Mouse (Mus musculus): ENCODE measurements around the gene Hivep3. TPM values are rescaled to one million over a fixed set of nuclear protein-coding genes. Genes with fewer than 3 reads are reported as not detected.

Gene Hivep3
- polyA plus RNA-seq, 1 experiment from 2014 or later = 3.7 TPM

DNA sequence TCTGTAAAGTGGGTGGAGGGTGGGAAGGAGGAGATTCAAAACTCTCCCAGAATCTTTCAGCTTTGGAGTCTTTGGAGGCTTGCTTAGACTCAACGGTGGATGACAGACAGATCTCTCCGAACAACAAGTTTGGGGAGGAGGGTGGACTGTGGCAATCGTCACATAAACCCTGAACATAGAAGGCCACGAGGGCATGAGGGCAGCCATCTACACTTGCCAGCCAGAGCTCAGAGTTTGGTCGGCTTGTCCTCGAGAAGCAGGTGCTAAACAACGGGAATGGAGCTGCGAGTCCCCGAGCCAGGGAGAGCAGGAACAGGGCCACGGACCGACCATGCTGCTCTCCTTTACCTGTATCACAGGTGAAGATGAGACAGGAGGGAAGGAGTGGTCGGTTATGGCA, 242.2 kb downstream of the Hivep3 start:
- H3K4me1 ChIP-seq = no peaks in the 10 kb centered on the region
- H3K9ac ChIP-seq = no peak overlapping the region
- H3K27me3 ChIP-seq = no peaks in the 10 kb centered on the region
- no peak overlapping the region for H3K4me2 ChIP-seq
- no peak overlapping the region for H3K27ac ChIP-seq
- no peak overlapping the region for H3K4me3 ChIP-seq
- 78% methylated on average over 12 of the region's 12 CpGs for WGBS
- H3K9me3 ChIP-seq = no peaks in the 10 kb centered on the region
- no peaks in the 10 kb centered on the region for H3K36me3 ChIP-seq
- ATAC-seq (ENCODE audit: insufficient number of reproducible peaks, insufficient read depth, low FRiP score, low TSS enrichment, low read depth) = no peak

GRCm38 (mm10) chr4:119976428-119977168, 243.0 kb downstream of the Hivep3 start:
- no peak overlapping the region for H3K27ac ChIP-seq
- H3K9ac ChIP-seq = no peak overlapping the region
- H3K4me2 ChIP-seq = no peak overlapping the region
- H3K4me3 ChIP-seq = no peak overlapping the region
- WGBS = 27% methylated on average over 3 of the region's 3 CpGs
- no peaks in the 10 kb centered on the region for H3K36me3 ChIP-seq
- H3K4me1 ChIP-seq = no peaks in the 10 kb centered on the region
- no peak for ATAC-seq (ENCODE audit: insufficient number of reproducible peaks, insufficient read depth, low FRiP score, low TSS enrichment, low read depth)
- no peaks in the 10 kb centered on the region for H3K27me3 ChIP-seq
- no peaks in the 10 kb centered on the region for H3K9me3 ChIP-seq

DNA sequence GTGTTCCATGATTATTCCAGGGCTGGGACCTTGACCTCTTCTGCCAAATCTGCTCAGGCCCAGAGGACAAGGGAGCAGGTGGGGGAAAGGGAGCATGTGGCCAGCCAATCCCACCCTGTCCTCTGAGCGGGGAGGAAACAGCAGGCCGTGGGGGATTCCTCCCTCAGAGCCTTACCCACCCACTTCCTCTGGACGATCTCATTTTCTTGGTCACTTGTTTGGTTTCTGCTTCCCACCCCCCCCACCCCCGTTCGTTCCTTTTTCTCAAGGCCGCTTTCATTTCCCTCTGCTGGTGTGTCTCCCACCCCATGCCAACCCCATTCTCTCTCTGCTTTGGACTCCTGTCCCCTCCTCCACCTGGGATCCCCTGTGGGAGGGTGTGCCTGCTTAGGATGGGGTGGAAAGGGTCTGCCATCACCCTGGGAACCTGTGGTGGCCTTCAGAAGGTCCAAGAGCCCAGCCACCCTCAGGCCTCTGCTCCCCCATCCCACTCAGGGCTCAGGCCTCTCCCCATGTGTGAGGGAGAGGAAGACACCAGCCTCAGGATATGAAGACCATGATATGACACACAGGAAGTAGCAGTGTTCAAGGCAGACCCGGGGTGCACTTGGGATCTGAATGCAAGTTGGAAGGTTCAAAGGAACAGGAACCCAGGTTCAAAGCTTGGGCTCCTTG, 244.4 kb downstream of the Hivep3 start:
- Histone ChIP-seq H3K36me3 (no peaks in the 10 kb centered on the region), H3K9ac (no peak overlapping the region), H3K27ac (no peak overlapping the region), H3K4me1 (no peaks in the 10 kb centered on the region), H3K4me2 (no peak overlapping the region), H3K9me3 (no peaks in the 10 kb centered on the region), H3K4me3 (no peak overlapping the region), H3K27me3 (no peaks in the 10 kb centered on the region)
- ATAC-seq (ENCODE audit: insufficient number of reproducible peaks, insufficient read depth, low FRiP score, low TSS enrichment, low read depth) = no peak
- WGBS = 67% methylated on average over 7 of the region's 7 CpGs

- no peak for ATAC-seq (ENCODE audit: insufficient number of reproducible peaks, insufficient read depth, low FRiP score, low TSS enrichment, low read depth)
- Histone ChIP-seq H3K27ac (no peak overlapping the region), H3K4me3 (no peak overlapping the region), H3K9ac (no peak overlapping the region), H3K9me3 (no peaks in the 10 kb centered on the region), H3K4me1 (no peaks in the 10 kb centered on the region), H3K36me3 (no peaks in the 10 kb centered on the region), H3K27me3 (no peaks in the 10 kb centered on the region), H3K4me2 (no peak overlapping the region)
- WGBS = 53% methylated on average over 5 of the region's 5 CpGs
These were observed 245.8 kb downstream of the Hivep3 start for GRCm38 (mm10) chr4:119979238-119979829.

GRCm38 (mm10) chr4:119979918-119980317, 246.3 kb downstream of the Hivep3 start:
- H3K27ac ChIP-seq = no peak overlapping the region
- no peaks in the 10 kb centered on the region for H3K9me3 ChIP-seq
- no peak for ATAC-seq (ENCODE audit: insufficient number of reproducible peaks, insufficient read depth, low FRiP score, low TSS enrichment, low read depth)
- no peaks in the 10 kb centered on the region for H3K4me1 ChIP-seq
- 63% methylated on average over 2 of the region's 2 CpGs for WGBS
- H3K36me3 ChIP-seq = no peaks in the 10 kb centered on the region
- H3K4me2 ChIP-seq = no peak overlapping the region
- no peak overlapping the region for H3K4me3 ChIP-seq
- no peak overlapping the region for H3K9ac ChIP-seq
- no peaks in the 10 kb centered on the region for H3K27me3 ChIP-seq

DNA sequence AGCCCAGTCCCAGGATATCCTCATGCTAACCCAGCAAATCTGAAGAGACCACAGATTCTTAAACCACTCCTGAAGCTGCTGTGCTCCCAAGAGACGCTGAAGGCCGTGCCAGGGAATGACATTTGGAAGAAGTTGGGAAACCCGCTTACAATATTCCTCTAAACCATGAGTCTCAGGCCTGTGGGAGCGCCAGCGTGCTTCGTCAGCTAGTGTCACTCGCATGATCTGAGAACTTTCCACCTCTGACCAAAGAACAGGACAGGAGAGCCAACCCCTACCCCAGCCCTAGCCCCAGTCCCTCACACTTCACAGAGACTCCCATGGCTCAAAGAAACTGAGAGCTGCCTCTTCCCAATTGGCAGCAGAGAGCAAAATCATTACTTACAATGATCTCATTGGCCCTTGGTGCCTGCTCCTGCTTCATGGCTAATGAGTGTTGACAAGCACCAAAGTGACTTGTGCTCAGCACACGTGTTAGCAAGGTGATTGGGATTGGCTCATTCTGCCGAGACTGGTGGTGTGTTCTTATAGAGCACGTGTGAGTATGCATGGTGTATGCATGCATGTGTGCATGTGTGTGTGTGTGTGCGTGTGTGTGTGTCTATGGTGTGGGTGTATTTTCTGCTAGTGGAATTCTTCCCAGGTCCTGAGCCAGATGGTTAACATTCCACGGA, 247.6 kb downstream of the Hivep3 start:
- Histone ChIP-seq H3K9me3 (no peaks in the 10 kb centered on the region), H3K27me3 (no peaks in the 10 kb centered on the region), H3K27ac (no peak overlapping the region), H3K4me1 (no peaks in the 10 kb centered on the region), H3K36me3 (no peaks in the 10 kb centered on the region), H3K9ac (no peak overlapping the region), H3K4me3 (no peak overlapping the region), H3K4me2 (no peak overlapping the region)
- WGBS = 75% methylated on average over 12 of the region's 12 CpGs
- ATAC-seq (ENCODE audit: insufficient number of reproducible peaks, insufficient read depth, low FRiP score, low TSS enrichment, low read depth) = no peak

- Histone ChIP-seq H3K4me3 (no peak overlapping the region), H3K9me3 (no peaks in the 10 kb centered on the region), H3K4me1 (no peaks in the 10 kb centered on the region), H3K9ac (no peak overlapping the region), H3K27me3 (no peaks in the 10 kb centered on the region), H3K27ac (no peak overlapping the region), H3K36me3 (no peaks in the 10 kb centered on the region), H3K4me2 (no peak overlapping the region)
- WGBS = 79% methylated on average over 5 of the region's 5 CpGs
- ATAC-seq (ENCODE audit: insufficient number of reproducible peaks, insufficient read depth, low FRiP score, low TSS enrichment, low read depth) = no peak
These were observed 252.5 kb downstream of the Hivep3 start for GRCm38 (mm10) chr4:119986065-119986464.

GRCm38 (mm10) chr4:119986580-119987291, 253.2 kb downstream of the Hivep3 start:
- H3K4me1 ChIP-seq = no peaks in the 10 kb centered on the region
- no peak overlapping the region for H3K27ac ChIP-seq
- H3K9ac ChIP-seq = no peak overlapping the region
- no peaks in the 10 kb centered on the region for H3K36me3 ChIP-seq
- 64% methylated on average over 5 of the region's 5 CpGs for WGBS
- H3K4me3 ChIP-seq = no peak overlapping the region
- H3K27me3 ChIP-seq = no peaks in the 10 kb centered on the region
- no peak for ATAC-seq (ENCODE audit: insufficient number of reproducible peaks, insufficient read depth, low FRiP score, low TSS enrichment, low read depth)
- no peaks in the 10 kb centered on the region for H3K9me3 ChIP-seq
- H3K4me2 ChIP-seq = no peak overlapping the region

GRCm38 (mm10) chr4:119987376-119988087, 253.9 kb downstream of the Hivep3 start:
- no peaks in the 10 kb centered on the region for H3K36me3 ChIP-seq
- 61% methylated on average over 4 of the region's 4 CpGs for WGBS
- H3K4me2 ChIP-seq = no peak overlapping the region
- no peaks in the 10 kb centered on the region for H3K4me1 ChIP-seq
- no peaks in the 10 kb centered on the region for H3K27me3 ChIP-seq
- H3K9me3 ChIP-seq = no peaks in the 10 kb centered on the region
- no peak overlapping the region for H3K9ac ChIP-seq
- H3K4me3 ChIP-seq = no peak overlapping the region
- H3K27ac ChIP-seq = no peak overlapping the region
- ATAC-seq (ENCODE audit: insufficient number of reproducible peaks, insufficient read depth, low FRiP score, low TSS enrichment, low read depth) = no peak

GRCm38 (mm10) chr4:119989031-119989693, 255.6 kb downstream of the Hivep3 start:
- no peaks in the 10 kb centered on the region for H3K4me1 ChIP-seq
- H3K4me3 ChIP-seq = no peak overlapping the region
- no peaks in the 10 kb centered on the region for H3K9me3 ChIP-seq
- WGBS = 74% methylated on average over 3 of the region's 3 CpGs
- H3K4me2 ChIP-seq = no peak overlapping the region
- no peak overlapping the region for H3K9ac ChIP-seq
- H3K27me3 ChIP-seq = no peaks in the 10 kb centered on the region
- no peak for ATAC-seq (ENCODE audit: insufficient number of reproducible peaks, insufficient read depth, low FRiP score, low TSS enrichment, low read depth)
- H3K27ac ChIP-seq = no peak overlapping the region
- no peaks in the 10 kb centered on the region for H3K36me3 ChIP-seq
